Comparison of ENCODE assay signal across 11 mouse cellular contexts in the genomic region with DNA sequence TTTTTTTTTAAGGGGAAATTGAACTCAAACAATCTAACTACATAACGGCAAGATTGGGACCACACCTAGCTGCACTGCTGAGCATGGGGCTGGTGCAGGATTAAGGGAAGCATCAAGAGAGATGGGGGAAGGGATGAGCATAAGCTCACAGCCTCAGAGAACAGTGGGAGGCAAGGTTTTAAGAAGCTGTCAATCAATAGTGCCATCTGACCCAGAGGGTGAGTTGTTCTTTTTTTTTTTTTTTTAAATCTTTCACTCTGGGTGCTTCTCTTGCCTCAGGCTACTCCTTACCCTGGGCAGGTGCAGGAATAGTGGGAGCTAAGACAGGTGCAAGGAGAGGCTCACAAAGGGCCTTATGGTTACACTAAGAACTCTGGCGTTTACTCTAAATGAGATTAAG.
"Had no signal": no experiment of that assay in that cellular context is flagged by ENCODE, and none has a peak within 500 bp of the region (broad histone marks: within the 10 kb centered on the region; RNA-seq: fewer than 3 reads in every experiment).

No protein-coding gene starts in this region.

- ATAC-seq: liver, postnatal 0 days had no signal

- H3K4me3 ChIP-seq: layer of hippocampus, adult 2 months; limb, embryonic 12.5 days; liver, embryonic 13.5 days; lung, embryonic 15.5 days had no signal

- H3K27ac ChIP-seq: kidney, postnatal 0 days; layer of hippocampus, adult 2 months; limb, embryonic 12.5 days; liver, embryonic 13.5 days; lung, embryonic 15.5 days had no signal

- H3K9me3 ChIP-seq: limb, embryonic 12.5 days; liver, embryonic 13.5 days; lung, embryonic 15.5 days had no signal

- H3K4me2 ChIP-seq: limb, embryonic 12.5 days; liver, embryonic 13.5 days; lung, embryonic 15.5 days had no signal

- H3K36me3 ChIP-seq: limb, embryonic 12.5 days; liver, embryonic 13.5 days; lung, embryonic 15.5 days had no signal

- H3K9ac ChIP-seq: limb, embryonic 12.5 days; liver, embryonic 13.5 days; liver, postnatal 0 days; lung, embryonic 15.5 days had no signal

- H3K27me3 ChIP-seq: limb, embryonic 12.5 days; liver, embryonic 13.5 days; lung, embryonic 15.5 days had no signal

- H3K4me1 ChIP-seq: limb, embryonic 12.5 days had no signal

- DNase-seq: kidney, adult 11 months; kidney, adult 9 months; kidney, postnatal 36 days; liver; liver, embryonic 13.5 days; liver, postnatal 0 days; thymus, postnatal 36 days had no signal
